Mouse (Mus musculus) cerebellum, adult 18-20 months (tissue): Measurements from ENCODE around the gene Luzp1.
A peak's percentile ranks its signal among the peaks of the same experiment; 100 is the strongest.

Experiments
- DNase-seq, 2 experiments: peaks; one replicate each; pipeline ENCODE4 v3.0.0; 2021

Luzp1 gene

DNA sequence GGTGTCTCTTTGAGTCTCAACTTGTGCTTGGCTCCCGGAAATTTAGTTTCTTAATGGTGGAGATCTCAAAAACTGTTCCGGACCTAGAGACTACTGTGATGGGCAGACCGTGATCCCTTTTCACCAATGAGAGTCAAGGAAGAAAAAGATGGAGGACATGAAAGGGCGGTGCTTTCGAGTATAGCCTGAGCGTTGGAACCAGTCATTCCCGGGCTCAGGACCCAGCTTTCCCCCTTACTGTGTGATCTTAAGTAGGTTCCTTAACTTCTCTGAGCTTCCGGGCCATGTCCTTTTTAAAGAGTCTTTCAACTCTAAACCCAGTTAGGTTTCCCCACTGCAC lies 6.8 kb upstream of the Luzp1 start:
- peak; percentile 44 to 53 for DNase-seq

DNA sequence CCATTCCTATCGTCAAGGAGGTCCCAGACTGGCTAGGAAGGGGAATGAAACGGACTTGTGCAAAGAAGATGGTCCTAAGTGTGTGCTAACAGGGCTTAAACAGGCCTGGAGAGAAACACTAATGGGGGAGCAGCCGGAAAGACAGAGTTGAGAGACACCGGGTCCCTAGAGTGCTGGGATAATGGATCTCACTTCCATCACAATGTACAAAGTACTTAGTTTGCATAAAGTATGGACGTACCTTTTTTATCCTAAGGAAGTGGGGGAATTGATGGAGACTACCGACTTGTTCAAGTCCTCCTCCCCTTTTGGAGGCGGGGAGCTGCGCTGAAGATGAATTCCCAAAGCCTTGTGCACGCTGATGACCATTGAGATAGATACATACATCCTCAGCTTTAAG lies 6.1 kb upstream of the Luzp1 start:
- DNase-seq = no peak

DNA sequence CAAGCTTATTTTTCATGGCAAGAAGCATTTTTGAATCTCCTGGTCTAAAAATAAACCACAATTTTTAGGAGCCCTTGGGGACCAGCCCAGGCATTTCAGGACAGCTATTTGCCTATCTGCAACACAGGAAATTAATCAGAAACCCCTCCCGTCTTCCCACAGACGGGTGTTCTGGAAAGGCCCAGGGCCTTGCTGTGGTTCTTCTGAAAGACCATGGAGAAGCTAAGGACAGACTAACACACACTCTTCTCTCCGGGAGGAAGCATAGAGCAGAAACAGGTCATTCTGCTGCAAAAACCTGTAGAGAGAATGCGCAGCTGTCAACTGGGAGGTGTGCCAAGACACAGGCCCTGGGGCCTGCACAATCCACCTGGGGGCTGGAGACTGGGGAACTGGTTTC lies 3.3 kb upstream of the Luzp1 start:
- DNase-seq = peak; percentile 82

DNA sequence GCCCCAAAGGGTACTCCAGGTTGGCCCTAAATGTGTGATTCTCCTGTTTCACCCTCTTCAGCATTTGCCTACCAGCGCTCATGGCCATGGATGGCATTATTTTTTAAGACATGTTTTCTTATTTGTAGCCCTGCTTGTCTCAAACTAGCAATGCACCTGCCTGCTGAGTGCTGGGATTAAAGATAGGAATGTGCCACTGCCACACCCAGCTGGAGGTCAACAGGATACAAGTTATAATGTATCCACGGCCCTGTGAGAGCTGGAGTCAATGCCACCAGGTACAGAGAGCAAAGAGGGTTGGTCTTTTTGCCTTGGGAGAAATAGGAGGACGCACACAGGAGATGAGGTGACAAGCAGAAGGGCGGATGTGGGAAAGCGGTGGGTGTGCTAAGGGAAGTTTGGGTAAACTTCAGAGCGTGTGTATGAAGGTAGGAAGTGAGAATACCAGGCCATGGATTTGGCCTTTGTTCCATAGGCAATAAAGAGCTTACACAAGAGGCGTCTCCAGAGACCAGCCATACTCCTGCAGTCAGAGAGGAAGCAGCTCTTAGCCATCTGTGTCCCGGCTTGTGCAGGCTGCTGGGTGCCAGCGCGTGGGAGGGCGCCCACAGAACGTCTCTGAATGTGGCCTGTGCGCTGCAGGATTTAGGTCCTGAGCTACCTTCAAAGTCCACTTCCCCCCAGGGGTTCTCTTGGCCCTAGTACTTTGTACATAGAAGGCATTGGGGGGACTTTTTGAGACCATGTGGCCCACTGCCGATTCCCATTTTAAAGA lies 821 bp upstream of the Luzp1 start:
- peak; percentile 64 to 70 for DNase-seq

DNA sequence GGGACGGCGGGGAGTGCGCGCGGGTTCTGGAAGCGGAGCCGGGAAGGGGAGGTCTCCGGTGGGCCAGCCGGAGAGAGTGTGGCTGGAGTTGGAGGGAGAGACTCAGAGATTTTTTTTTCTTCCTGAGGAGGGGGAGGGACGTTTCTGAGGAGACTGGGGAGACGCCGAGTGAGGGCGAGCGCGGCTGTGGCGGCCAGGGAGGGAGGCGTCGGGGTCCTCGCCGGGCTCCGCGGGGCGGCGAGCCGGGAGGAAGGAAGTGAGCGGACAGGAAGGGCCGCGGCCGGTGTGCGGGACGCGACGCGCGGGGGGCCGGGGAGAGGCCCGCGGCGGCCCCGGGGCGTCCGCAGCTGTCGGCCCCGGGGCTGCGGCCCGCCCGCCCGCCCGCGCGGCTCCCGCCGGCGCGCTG lies 383 bp downstream of the Luzp1 start:
- no peak for DNase-seq

DNA sequence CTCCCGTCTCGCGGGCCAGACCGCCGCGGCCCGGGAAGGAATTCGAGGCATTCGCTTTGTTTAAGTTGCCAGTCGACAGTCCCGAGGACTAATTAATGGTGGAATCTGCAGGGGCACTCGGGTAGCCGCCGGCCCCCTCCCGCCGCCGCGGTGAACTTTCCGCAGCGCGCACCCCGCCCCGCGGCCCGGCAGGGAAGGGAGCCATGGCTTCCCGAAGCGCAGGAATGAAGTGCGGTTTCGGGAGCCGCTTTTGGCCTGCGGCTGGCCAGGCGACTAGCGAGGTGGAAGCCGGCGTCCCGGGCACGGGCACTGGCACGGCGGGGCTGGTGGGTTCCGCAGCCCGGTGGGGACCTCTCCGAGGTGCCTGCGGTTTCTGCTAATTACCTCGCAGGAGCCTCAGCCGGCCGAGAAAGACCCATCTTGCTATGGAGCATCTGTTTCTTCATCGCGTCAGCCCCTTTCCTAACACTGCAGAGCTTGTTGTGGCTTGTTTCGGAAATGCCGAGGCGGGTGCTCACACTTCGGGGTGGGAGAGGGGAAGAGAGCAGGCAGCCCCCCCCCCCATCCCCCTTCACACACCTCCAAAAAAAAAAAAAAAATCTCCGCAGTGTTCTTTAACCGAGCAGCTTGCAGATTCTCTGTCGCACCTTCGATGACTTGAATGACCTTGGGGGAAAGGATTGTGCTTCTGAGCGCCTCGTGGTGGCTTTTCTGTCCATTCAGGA lies 948 bp downstream of the Luzp1 start:
- peak; percentile 62 to 78 for DNase-seq

DNA sequence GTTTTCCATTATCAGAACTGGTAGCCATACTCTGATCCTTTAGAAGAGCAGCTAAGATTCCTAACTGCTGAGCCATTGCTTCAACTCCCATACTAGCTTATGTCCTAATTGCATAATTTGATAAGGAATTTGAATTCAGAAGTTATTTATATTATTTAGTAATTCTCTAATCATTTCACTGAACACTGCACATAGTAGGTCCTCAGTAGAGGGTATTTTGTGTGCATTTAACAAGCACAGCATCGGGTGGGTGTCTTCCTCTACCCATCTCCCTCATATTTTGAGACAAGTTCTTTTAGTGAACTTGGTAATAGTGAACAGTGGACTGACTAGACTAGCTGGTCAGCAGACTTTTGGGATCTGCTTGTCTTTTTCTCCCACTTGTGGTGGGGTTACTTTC lies 7.1 kb downstream of the Luzp1 start:
- no peak for DNase-seq

DNA sequence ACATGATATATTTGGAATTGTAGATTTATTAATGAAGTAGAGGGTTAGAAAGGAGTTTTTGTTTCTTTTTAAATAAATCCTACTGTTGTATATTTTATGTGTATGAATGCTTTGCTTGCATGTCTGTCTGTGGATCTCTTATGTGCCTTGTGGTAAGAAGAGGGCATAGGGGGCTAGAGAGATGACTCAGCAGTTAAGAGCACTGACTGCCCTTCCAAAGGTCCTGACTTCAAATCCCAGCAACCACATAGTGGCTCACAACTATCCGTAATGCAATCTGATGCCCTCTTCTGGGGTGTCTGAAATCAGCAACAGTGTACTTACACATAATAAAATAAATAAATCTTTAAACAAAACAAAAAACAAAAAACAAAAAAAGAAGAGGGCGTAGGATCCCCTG lies 17.0 kb downstream of the Luzp1 start:
- DNase-seq = no peak

DNA sequence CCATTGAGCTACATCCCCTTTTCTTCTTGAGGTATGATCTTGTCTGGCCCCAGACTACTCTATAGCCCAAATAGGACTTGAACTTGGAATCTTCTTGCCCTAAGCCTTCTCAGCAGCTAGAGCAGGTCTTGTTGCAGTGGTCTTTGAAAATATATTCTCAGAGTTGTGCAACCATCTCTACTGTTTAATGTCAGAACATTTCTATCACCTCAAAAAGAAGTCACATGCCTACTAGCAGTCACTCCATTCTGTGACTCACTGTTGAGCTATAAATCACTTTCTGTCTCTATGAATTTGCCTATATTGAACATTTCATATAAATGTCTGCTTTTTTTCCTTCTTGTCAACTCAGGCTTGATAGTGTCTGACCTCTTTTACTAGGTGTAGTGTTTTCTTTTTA lies 26.4 kb downstream of the Luzp1 start:
- DNase-seq = no peak

DNA sequence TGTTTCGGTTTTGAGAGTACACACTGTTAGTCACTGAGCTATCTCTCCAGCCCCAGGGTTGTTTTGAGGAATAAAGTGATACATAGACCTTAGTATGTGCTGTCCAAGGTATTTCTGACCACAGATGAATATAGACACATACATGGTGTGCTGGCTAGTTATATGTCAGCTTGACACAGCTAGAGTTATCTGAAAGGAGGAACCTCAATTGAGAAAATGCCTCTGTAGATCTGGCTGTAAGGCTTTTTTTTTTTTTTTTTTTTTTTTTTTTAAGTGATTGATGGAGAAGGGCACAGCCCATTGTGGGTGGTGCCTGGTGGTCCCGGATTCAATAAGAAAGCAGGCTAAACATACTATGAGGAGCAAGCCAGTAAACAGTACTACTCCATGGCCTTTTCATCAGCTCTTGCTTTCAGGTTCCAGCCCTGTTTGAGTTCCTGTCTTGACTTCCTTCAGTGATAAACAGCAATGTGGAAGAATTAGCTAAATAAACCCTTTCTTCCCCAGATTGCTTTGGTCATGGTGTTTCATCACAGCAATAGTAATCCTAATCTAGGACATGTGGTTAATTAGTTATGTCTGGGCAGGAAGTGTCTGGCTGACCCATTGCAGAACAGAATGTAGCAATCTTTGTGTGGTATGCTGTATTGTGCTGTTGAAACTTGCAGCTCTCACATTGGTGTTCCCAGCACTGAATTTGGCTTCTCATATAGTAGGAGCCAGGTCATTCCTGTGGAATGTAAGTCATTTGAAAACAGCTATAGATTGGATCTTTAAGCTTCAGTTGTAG lies 36.1 kb downstream of the Luzp1 start:
- no peak for DNase-seq

DNA sequence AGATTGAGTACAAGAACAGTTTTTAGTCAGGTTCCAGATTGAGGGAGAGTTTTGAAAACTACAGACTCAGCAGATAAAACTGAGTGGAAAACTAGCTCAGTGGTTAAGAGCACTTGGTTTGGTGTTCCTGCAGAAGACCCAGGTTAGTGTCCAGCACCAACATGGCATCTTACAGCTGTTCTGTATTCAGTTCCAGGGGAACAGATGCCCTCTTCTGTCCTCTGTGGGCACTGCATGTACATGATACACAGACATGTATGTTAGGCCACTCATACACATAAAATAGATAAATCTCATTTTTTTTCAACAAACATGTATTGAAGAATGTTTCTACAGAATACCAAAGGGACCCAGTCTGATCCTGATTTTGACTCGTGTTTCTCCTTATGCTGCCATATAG lies 40.3 kb downstream of the Luzp1 start:
- DNase-seq = no peak

DNA sequence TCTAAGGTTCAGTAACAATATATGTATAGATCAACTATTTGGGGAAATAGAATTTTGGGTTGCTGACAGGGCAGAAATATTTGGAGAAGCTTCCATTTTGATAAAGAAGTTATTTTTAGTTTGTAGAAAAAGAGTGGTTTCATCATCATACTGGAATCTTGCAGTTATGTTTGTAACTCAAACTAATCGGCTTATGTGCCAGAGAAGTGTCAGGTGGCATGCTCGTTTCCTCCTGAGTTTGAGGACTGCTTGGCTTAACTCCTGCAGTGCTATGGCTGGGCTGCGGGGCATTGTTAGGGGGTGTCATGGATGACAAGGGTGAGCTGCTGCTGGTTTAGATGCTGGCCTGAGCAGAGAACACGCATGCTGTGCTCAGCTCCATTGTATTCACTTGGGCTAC lies 42.1 kb downstream of the Luzp1 start:
- DNase-seq = no peak

DNA sequence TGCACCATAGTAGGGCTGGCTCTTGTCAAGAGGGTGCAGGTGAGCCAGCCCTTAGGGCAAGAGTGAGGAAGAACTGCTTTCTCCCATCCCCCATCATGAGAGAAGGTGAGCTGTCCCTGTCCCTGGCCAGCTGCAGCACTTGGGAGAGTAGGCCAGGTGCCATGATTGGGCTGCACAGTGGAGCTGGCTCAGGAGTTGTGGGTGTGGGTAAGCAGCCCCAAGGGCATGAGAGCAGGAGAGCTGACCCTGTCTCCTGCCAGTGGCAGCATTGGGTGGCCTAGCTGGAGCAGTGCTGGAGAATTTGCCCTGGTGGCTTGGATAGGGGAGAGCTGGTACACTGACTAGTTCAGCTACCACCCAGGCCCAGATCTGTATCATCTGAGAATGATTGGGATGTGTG lies 43.3 kb downstream of the Luzp1 start:
- no peak for DNase-seq

DNA sequence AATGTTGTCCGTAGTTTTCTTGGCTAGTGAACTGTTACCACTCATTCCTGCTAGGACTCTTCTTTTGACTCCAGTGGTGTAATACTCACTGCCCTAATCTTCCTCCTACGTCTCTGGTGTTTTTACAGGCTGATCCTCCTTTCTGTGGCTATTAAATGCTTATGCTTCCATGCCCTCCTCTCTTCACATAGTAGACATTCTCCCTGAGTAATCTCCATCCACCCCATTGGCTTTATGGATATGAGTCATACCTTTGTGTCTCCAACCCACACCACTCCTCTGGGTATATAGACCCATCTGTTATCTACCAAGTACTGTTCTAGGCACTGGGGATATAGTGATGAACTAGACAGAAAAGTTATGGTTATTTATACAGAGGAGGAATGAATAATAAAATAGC lies 48.6 kb downstream of the Luzp1 start:
- no peak for DNase-seq

DNA sequence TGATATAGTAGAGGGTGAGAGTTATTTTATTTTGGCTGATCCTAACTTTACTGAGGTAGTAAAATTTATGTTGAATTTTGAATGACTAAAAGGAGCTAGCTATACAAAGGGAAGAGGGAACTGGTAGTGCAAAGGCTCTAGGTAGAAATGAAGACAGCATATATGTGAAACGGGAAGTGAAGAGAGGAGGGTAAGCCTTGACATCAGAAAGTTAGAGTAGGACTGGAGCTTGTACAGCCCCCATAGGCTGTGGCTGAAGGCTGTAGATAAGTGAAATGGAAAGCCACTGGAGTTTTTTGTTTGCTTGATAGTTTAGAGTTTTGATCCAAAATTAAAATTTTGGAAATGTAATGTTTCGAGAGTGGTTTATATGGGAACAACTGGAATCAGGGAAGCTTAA lies 49.0 kb downstream of the Luzp1 start:
- no peak for DNase-seq

DNA sequence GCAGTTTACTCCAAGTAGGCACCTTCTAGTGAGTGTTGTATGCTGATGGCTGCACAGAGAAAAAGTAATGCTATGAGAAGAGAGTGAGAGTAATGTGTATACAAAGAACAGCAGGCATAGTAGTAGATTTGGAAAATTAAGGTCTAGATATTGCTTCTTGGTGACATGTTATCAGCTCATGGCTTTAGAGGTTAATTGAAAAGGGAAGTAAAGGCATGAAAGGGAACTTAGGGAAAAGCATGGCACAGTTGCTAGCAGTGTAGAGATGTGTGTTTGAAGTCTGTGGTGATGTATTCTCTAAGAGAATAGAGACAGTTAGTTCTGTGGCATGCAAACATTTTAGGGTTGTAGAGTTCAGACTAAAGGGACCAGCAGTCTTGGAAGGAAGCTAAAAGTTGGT lies 50.3 kb downstream of the Luzp1 start:
- DNase-seq = no peak

DNA sequence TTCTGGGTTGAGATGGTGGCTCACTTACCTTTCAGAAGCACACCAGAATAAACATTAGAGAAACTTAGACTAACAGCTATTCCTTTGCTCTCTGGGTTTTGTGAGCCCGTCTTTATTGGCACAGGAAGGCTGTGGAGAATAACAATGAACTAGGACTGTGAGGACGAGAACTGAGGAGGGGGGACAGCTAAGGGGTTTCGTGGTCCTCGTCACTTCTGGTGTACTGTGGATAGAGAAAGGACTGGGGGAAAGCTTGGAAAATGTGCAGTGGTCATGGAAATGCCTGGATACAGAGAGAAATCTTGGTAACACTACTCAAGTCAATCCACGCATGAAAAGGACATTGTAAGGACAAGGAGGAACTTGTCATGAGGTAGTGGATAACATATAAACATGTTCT lies 52.3 kb downstream of the Luzp1 start:
- DNase-seq = no peak

DNA sequence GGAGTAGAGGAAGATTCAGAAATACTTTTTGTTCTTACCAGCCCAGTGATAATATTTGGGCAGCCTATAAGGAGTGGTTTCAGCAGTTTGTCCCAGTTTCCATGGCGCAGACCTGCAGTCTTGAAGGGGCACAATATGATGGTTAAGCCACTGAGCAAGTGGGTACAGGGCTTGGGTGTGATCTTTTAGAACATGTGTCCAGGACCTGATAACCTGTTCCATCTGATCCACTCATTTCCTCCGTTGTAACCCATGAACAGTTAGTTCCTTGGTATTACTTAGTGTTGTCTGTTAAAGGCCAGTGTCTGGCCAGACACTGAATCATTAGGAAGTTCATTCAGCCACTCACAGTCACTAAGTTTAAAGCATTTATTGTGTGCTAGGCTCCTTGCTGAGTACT lies 54.7 kb downstream of the Luzp1 start:
- no peak for DNase-seq

DNA sequence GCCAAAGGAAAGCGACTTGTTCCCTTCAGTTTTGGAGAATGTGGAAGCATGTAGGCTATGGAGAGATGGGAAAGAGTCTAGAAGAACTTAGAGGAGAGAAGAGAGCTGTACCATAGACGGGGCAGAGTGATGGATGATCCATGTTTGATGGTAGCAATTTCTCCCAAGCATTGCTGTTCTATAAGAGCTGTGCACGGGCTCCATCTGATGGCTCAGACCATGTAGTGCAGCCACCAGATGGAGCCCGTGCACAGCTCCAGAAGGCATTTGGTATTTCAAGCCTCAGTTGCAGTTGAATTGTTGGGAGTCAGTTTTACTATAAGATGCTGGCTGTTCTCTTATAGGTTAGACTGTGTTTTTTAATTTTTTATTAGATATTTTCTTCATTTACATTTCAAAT lies 56.9 kb downstream of the Luzp1 start:
- DNase-seq = peak; percentile 72 to 81

DNA sequence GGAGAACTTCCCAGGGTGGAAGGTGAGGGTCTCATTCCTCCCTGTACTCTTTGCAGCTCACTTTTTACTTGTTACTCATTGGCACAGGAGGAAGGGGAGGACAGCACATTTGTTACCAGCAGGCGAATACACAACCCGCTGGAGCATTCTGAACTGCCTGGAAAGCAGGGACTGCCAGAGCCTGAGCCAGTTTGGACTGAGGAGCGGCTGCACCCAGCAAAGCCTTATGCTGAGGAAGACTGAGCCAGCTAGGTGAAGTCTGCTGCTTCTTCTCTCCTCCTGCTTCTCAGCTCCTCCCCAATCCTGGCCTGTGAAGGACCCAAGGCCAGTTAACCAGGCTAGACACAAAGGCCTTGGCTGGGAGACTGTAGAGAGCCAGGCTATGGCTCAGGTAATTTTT lies 75.6 kb downstream of the Luzp1 start:
- DNase-seq = peak; percentile 46 to 59

DNA sequence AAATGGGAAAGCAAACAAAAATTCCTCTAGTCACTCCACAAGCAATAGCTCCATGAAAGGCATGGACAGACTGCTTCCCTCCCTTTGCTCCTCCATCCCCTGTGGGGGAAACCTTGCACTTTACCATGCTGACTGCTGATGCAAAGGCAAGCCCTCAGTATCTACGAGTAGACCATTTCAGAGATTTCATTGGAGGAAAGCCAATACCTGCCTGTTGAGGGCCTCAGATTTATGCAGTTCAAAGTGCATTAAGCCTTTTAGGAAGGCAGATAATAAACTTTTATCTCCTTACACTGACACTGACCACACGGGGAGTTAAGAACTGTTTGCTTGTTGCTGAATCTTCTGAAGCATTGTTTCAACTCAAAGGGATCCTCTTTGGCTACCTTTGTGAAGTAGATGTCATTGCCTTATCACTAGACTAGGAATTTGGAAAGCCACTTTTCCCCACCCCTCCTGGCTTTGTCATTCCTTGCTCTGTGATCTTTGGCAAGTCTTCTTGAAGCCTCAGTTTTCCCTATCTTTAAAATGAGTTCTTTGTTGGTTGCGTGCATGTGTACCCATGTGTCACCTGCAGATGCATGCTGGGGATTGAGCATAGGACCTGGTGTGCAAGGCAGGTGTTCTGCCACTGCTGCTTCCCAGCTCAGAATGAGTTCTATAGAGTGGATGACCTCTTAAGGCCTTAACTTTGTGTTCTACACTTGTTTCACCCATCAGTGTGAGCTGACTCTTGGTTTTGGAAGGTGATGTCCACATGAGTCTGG lies 76.9 kb downstream of the Luzp1 start:
- DNase-seq = no peak

DNA sequence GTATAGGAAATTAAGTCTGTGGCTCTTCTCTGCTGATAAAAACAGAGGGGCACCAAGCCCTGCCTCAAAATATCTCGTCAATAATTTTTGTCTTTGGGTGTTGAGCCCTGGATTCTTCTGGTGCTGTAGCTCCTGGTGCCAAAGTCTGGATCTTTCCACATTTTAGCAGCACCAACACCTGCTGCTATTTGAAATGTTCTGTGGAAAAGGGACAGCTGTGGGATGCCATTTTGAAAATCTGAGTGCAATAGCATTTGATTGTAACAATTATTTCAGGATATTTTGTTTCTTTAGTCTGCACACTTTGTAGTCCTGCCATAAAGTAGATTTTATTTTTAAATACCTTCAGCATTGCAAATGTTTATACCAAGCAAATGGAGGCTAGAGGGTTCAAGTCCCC lies 78.2 kb downstream of the Luzp1 start:
- DNase-seq = no peak

DNA sequence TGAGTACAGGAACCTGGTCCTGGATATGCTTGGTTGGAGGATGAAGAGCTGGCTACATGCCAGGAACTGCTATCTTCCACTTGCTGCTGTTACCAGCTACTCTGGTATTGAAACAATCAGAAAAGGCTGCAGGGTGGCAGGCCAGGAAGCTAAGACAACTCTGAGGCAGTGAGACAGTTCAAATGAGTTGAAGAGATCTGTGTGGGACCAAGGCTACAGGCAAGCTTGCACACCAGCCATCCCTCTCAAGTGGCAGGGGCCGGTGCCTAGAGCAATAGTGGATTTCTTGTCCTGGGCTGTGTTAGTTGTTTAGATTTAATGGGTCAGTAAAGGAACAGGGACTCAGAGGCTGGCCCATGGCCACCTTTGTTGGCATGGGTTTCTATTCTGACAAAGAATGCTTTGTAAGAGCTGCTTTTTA lies 78.8 kb downstream of the Luzp1 start:
- peak; percentile 54 to 59 for DNase-seq
